Mouse (Mus musculus): ENCODE measurements around the gene Rcan2. TPM values are rescaled to one million over a fixed set of nuclear protein-coding genes. Genes with fewer than 3 reads are reported as not detected.

Rcan2 gene
- polyA plus RNA-seq, 1 experiment from 2014 or later: 44.1 TPM

DNA sequence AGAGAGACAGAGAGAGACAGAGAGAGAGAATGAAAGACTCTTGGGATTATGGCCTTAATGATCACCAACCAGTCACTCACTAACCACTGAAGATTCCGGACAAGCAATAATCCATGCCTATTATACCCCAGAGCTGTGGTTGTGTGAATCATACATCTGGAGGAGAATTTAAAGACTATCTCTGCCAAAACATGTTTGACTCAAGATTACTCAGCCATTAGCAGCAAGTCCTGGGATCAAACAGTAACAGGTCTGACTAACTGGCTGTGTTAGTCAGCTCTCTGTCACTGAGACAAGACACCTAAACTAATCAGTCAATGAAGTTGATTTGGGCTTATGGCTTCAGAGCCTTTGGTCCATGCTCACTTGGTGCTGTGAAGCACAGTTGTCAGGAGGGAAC, 233.9 kb downstream of the Rcan2 start:
- H3K4me2 ChIP-seq: no peak overlapping the region
- WGBS: 91% methylated on average over 1 of the region's 1 CpGs
- peaks cover 15% of the 10 kb centered on the region for H3K4me1 ChIP-seq (replicated peaks)
- no peak overlapping the region for H3K9ac ChIP-seq
- H3K9me3 ChIP-seq (replicated peaks): no peaks in the 10 kb centered on the region
- no peak overlapping the region for H3K4me3 ChIP-seq
- H3K36me3 ChIP-seq: no peaks in the 10 kb centered on the region
- ATAC-seq (ENCODE audit: insufficient number of reproducible peaks, low FRiP score): no peak
- no peak overlapping the region for H3K27ac ChIP-seq (ENCODE audit: poor library complexity, severe bottlenecking)
- H3K27me3 ChIP-seq (replicated peaks): no peaks in the 10 kb centered on the region

DNA sequence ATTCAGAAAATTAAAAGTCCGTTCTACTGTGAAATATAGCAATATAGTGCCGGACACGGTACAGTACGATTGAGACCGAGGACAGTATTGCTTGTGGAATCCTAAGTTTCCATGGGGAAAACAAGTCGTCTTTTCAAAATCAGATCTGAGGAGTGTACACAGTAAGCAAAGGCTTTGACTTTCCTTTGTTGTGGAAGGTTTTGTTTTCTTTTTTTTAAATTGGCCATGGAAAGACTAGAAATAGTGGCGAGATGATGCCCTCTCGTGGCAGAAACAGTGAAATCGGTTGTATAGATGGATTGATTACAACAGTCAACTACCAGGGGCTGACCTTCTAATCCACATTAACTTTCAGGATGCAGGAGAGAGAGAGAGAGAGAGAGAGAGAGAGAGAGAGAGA, 237.5 kb downstream of the Rcan2 start:
- Histone ChIP-seq H3K9me3 (replicated peaks) (no peaks in the 10 kb centered on the region), H3K4me2 (no peak overlapping the region), H3K27ac (ENCODE audit: poor library complexity, severe bottlenecking) (no peak overlapping the region), H3K4me1 (replicated peaks) (no peaks in the 10 kb centered on the region), H3K9ac (no peak overlapping the region), H3K4me3 (no peak overlapping the region), H3K27me3 (replicated peaks) (no peaks in the 10 kb centered on the region), H3K36me3 (no peaks in the 10 kb centered on the region)
- ATAC-seq (ENCODE audit: insufficient number of reproducible peaks, low FRiP score): no peak
- 64% methylated on average over 9 of the region's 9 CpGs for WGBS

DNA sequence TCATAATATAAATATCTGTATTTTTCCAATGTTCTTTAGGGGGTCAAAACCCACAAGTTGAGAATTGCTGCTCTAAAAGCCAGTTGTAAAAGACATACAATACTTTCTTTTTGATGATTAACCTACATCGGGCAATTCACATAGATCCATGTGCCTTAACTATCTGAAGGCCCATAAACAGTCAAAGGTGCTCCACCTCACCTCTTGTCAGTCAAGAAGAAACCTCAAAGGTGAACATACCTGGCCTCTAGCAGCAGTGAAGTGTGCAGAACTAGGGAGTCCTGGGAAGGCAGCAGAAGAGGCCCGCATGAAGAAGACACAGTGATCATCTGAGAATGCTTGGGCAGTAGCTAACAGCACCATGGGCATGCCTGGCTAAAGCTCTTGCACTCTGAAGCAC, 239.3 kb downstream of the Rcan2 start:
- ATAC-seq (ENCODE audit: insufficient number of reproducible peaks, low FRiP score): no peak

DNA sequence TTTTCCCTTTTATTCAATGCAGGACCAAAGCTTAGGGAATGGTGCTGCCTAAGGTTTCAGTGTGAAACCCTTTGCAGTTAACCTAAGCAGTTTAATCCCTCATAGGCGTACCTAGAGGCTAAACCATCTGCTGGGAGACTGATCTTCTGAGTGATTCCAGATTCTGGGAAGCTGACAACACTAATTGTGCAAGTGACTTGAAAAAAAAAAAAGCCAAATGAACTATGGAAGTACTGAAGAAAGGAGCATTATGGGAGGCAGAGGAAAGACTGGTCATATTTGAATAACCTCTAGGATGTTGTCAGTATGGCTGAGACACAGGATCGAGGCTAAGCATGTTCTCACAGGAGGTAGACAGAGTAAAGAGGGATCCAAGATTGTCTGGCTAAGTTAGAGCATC, 241.2 kb downstream of the Rcan2 start:
- 70% methylated on average over 2 of the region's 2 CpGs for WGBS
- ATAC-seq (ENCODE audit: insufficient number of reproducible peaks, low FRiP score): no peak
- no peak overlapping the region for H3K4me2 ChIP-seq

More for the DNA sequence above, 239.3 kb downstream of the Rcan2 start:
- no peak overlapping the region for H3K9ac ChIP-seq
- H3K9me3 ChIP-seq (replicated peaks): no peaks in the 10 kb centered on the region
- no peaks in the 10 kb centered on the region for H3K27me3 ChIP-seq (replicated peaks)
- H3K4me1 ChIP-seq (replicated peaks): no peaks in the 10 kb centered on the region
- H3K36me3 ChIP-seq: no peaks in the 10 kb centered on the region
- H3K4me2 ChIP-seq: no peak overlapping the region
- 88% methylated on average over 2 of the region's 2 CpGs for WGBS
- H3K4me3 ChIP-seq: no peak overlapping the region
- H3K27ac ChIP-seq (ENCODE audit: poor library complexity, severe bottlenecking): no peak overlapping the region

DNA sequence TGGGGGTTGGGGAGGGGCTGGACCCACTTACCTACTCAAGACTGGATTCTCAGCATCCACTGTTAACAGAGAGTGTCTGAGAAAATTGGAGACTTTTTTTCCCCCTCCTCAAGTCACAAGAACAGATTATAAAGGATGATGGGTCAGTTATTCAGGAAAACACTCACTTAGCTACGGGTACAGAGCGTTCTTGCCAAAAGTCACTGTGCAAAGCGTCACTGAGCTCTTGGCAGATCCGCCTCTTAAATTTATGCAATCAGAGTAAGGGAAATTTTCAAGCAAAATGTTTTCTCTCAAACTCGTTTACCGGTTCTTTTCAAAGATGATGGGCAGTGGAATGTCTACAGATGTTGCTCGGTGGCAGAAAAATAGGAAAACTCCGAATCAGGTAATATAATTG, 241.7 kb downstream of the Rcan2 start:
- Histone ChIP-seq H3K4me3 (no peak overlapping the region), H3K9me3 (replicated peaks) (no peaks in the 10 kb centered on the region), H3K4me2 (no peak overlapping the region), H3K36me3 (no peaks in the 10 kb centered on the region), H3K4me1 (replicated peaks) (no peaks in the 10 kb centered on the region), H3K9ac (no peak overlapping the region), H3K27me3 (replicated peaks) (no peaks in the 10 kb centered on the region), H3K27ac (ENCODE audit: poor library complexity, severe bottlenecking) (no peak overlapping the region)
- no peak for ATAC-seq (ENCODE audit: insufficient number of reproducible peaks, low FRiP score)
- 82% methylated on average over 8 of the region's 8 CpGs for WGBS

More for the DNA sequence above, 241.2 kb downstream of the Rcan2 start:
- no peak overlapping the region for H3K27ac ChIP-seq (ENCODE audit: poor library complexity, severe bottlenecking)
- no peaks in the 10 kb centered on the region for H3K4me1 ChIP-seq (replicated peaks)
- no peaks in the 10 kb centered on the region for H3K9me3 ChIP-seq (replicated peaks)
- no peak overlapping the region for H3K9ac ChIP-seq
- no peaks in the 10 kb centered on the region for H3K27me3 ChIP-seq (replicated peaks)
- no peaks in the 10 kb centered on the region for H3K36me3 ChIP-seq
- no peak overlapping the region for H3K4me3 ChIP-seq

DNA sequence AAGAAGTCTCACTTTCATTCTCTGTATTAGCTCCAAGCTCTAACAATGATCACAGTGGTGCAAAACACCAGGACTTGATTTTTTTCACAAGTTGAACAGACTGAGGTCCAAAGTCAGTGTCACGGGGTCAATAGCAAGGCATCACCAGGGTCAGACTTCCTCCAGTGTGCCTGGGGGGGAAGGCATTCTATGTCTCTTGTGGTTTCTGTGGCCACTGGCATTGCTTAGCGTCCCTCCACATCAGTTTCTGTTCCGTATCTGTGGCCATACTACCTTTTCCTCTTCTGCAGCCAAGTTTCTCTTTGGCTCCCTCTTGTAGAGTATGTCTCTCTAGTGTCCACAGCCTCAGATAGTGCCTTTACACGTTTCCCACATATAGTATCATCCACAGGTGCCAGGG, 252.3 kb downstream of the Rcan2 start:
- H3K4me1 ChIP-seq (replicated peaks): no peaks in the 10 kb centered on the region
- H3K36me3 ChIP-seq: no peaks in the 10 kb centered on the region
- no peaks in the 10 kb centered on the region for H3K9me3 ChIP-seq (replicated peaks)
- H3K9ac ChIP-seq: no peak overlapping the region
- WGBS: 66% methylated on average over 4 of the region's 4 CpGs
- no peaks in the 10 kb centered on the region for H3K27me3 ChIP-seq (replicated peaks)
- no peak overlapping the region for H3K4me2 ChIP-seq
- H3K27ac ChIP-seq (ENCODE audit: poor library complexity, severe bottlenecking): no peak overlapping the region
- H3K4me3 ChIP-seq: no peak overlapping the region
- ATAC-seq (ENCODE audit: insufficient number of reproducible peaks, low FRiP score): no peak

DNA sequence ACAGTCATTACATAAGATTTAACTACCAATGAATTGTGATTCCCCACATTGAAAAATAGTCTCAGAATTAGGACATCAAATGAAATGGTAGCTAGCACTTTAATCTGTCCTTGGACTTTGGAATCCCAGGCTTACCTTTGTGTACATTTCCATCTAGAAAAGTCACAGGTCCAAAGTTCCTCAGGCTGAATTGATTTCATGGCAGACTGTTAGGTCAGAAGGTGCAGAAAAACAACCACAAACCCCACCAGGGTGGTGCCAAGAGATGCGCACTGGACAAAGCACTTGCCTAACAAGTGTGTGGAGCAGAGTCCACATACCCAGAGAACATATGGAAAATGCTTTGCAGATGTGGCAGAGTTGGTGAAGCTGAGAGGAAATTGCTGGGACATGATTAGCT, 256.0 kb downstream of the Rcan2 start:
- Histone ChIP-seq H3K4me3 (no peak overlapping the region), H3K36me3 (no peaks in the 10 kb centered on the region), H3K4me2 (no peak overlapping the region), H3K27me3 (replicated peaks) (no peaks in the 10 kb centered on the region), H3K4me1 (replicated peaks) (no peaks in the 10 kb centered on the region), H3K9ac (no peak overlapping the region), H3K27ac (ENCODE audit: poor library complexity, severe bottlenecking) (no peak overlapping the region), H3K9me3 (replicated peaks) (no peaks in the 10 kb centered on the region)
- ATAC-seq (ENCODE audit: insufficient number of reproducible peaks, low FRiP score): no peak
- WGBS: 91% methylated on average over 1 of the region's 1 CpGs

DNA sequence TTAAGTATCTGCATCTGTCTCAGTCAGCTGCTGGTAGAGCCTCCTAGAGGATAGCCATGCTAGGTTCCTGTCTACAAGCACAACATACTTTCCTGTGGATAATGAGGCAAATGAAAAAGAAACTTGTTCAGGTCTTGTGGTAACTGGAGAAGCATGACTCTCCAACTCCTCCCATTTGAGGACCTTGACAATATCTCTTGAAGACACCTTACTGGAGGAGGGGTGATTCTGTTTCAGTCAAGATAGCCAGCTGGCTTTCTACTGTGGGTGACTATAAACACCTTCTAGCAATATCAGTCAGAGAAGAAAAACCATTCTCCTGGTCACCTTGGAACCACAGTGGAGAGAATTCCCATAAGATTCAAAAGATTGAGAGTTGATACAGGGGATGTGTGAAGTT, 257.0 kb downstream of the Rcan2 start:
- no peak overlapping the region for H3K4me2 ChIP-seq
- H3K4me3 ChIP-seq: no peak overlapping the region
- H3K9me3 ChIP-seq (replicated peaks): no peaks in the 10 kb centered on the region
- no peak overlapping the region for H3K27ac ChIP-seq (ENCODE audit: poor library complexity, severe bottlenecking)
- H3K27me3 ChIP-seq (replicated peaks): no peaks in the 10 kb centered on the region
- H3K9ac ChIP-seq: no peak overlapping the region
- H3K4me1 ChIP-seq (replicated peaks): no peaks in the 10 kb centered on the region
- H3K36me3 ChIP-seq: no peaks in the 10 kb centered on the region
- no peak for ATAC-seq (ENCODE audit: insufficient number of reproducible peaks, low FRiP score)

DNA sequence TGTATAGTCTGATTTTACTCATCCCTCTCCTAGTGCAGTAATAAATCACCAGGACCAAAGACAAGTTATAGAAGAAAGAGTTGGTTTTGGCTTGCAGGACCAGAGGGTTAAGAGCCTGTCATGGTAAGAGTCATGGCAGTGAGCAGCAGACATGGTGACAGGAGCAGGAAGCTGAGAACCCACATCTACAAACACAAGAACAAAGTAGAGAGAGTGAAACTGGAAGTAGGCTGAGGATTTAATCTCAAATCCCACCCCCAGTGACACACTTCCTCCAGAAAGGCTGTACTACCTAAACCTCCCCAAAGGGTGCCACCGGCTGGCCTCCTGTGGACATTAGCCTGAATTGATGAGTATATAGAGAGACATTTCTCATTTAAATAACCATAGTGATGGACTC, 259.6 kb downstream of the Rcan2 start:
- Histone ChIP-seq H3K9ac (no peak overlapping the region), H3K4me1 (replicated peaks) (no peaks in the 10 kb centered on the region), H3K27me3 (replicated peaks) (no peaks in the 10 kb centered on the region), H3K27ac (ENCODE audit: poor library complexity, severe bottlenecking) (no peak overlapping the region), H3K9me3 (replicated peaks) (no peaks in the 10 kb centered on the region), H3K4me2 (no peak overlapping the region), H3K4me3 (no peak overlapping the region), H3K36me3 (no peaks in the 10 kb centered on the region)
- WGBS: 85% methylated on average over 1 of the region's 1 CpGs
- no peak for ATAC-seq (ENCODE audit: insufficient number of reproducible peaks, low FRiP score)

DNA sequence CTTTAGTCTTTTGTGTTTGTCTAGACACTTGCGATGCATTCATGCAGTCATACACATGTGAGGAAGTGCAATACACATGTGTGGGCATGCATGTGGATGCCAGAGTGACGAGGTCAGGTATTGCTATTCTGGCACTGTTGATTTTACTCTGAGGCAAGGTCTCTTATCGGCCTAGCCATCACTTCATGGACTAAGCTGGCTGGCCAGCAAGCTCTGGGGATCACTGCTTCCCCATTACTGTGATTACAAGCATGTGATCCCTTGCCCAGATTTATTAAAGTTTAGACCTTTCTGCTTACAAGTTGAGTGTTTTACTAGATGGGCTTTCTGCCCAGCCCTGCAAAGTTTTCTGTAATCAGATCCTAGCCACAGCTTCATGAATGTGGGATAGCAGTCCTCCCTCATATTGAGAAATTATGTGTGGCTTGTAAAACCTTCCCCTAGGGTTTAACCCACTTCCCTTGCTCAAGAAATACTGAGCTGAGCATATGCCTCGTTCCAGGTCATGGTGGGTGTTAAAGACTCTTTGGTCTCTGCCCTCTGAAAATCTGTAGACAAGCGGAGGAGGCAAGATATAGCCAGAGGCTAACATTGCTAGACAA, 260.2 kb downstream of the Rcan2 start:
- ATAC-seq (ENCODE audit: insufficient number of reproducible peaks, low FRiP score): no peak
- no peaks in the 10 kb centered on the region for H3K27me3 ChIP-seq (replicated peaks)
- no peaks in the 10 kb centered on the region for H3K4me1 ChIP-seq (replicated peaks)
- no peak overlapping the region for H3K27ac ChIP-seq (ENCODE audit: poor library complexity, severe bottlenecking)
- no peak overlapping the region for H3K4me2 ChIP-seq
- no peak overlapping the region for H3K4me3 ChIP-seq
- WGBS: 69% methylated on average over 5 of the region's 5 CpGs
- no peaks in the 10 kb centered on the region for H3K36me3 ChIP-seq
- no peaks in the 10 kb centered on the region for H3K9me3 ChIP-seq (replicated peaks)
- H3K9ac ChIP-seq: no peak overlapping the region

DNA sequence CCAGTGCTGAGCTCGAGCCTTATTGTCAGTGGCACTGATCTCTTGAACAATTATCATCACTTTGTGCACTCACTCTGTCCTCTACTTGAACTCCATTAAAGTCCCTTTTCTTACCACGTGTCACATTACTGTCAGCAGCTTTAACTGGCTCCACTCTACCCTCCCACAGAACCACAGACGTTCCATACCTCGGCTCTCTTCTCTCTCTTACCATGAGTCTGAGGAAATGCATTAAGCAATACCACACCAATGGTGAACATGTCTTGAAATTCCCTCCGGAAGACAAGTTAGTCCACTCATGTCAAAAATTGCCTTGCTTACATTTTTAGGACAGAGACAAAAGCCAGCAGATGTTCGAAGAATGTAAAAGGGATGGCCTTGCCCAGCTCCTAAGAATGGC, 267.7 kb downstream of the Rcan2 start:
- Histone ChIP-seq H3K9me3 (replicated peaks) (no peaks in the 10 kb centered on the region), H3K36me3 (no peaks in the 10 kb centered on the region), H3K27me3 (replicated peaks) (no peaks in the 10 kb centered on the region), H3K4me3 (no peak overlapping the region), H3K4me1 (replicated peaks) (no peaks in the 10 kb centered on the region), H3K4me2 (no peak overlapping the region), H3K9ac (no peak overlapping the region), H3K27ac (ENCODE audit: poor library complexity, severe bottlenecking) (no peak overlapping the region)
- ATAC-seq (ENCODE audit: insufficient number of reproducible peaks, low FRiP score): no peak
- WGBS: 65% methylated on average over 6 of the region's 6 CpGs

DNA sequence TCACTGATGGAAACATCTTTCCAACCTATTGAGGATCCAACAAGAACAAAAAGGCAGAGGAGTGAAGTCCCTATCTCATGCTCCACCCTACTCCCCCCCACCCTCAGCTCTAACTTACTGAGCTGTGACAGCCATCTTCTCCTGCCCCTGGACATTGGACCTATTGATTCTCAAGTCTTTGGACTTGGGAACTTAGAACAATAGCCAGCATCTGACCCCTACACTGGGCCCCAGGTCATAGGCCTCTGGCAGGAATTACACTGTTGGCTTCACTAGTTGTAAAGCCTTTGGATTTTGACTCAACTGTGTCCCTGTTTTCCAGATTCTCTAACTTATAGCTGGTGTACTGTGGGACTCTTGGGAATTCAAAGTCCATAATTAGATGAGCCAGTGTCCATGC, 270.5 kb downstream of the Rcan2 start:
- Histone ChIP-seq H3K27ac (ENCODE audit: poor library complexity, severe bottlenecking) (no peak overlapping the region), H3K27me3 (replicated peaks) (no peaks in the 10 kb centered on the region), H3K9me3 (replicated peaks) (no peaks in the 10 kb centered on the region), H3K4me3 (no peak overlapping the region), H3K9ac (no peak overlapping the region), H3K36me3 (no peaks in the 10 kb centered on the region), H3K4me1 (replicated peaks) (no peaks in the 10 kb centered on the region), H3K4me2 (no peak overlapping the region)
- no peak for ATAC-seq (ENCODE audit: insufficient number of reproducible peaks, low FRiP score)

Data from heart, embryonic 12.5 days (tissue).